Mouse (Mus musculus) limb, embryonic 13.5 days (tissue): ENCODE data around the gene Lrrc73. TPM values are rescaled to one million over a fixed set of nuclear protein-coding genes. Genes with fewer than 3 reads are reported as not detected.

ENCODE experiments used
- ATAC-seq: fragments of 200-750 bp; cut with Nextera tagmentation; 2 replicates; pipeline ENCODE4 v1.8.0; 2017; ENCODE audit warnings: low read depth, moderate number of reproducible peaks, moderate TSS enrichment; ENCODE audit not compliant: low FRiP score
- H3K27ac ChIP-seq: fragments of 300-500 bp; sonication (generic); 2 replicates; pipeline ENCODE4 v1.5.1; 2015; ENCODE audit warnings: inconsistent platforms, mild to moderate bottlenecking, moderate library complexity
- H3K27me3 ChIP-seq: fragments of 300-500 bp; sonication (generic); 2 replicates; pipeline ENCODE4 v1.6.1; 2015; ENCODE audit warnings: mild to moderate bottlenecking, inconsistent platforms
- H3K36me3 ChIP-seq: fragments of 300-500 bp; sonication (generic); 2 replicates; pipeline ENCODE4 v1.6.1; 2015; ENCODE audit warnings: inconsistent platforms, mild to moderate bottlenecking, moderate library complexity
- H3K4me1 ChIP-seq: fragments of 300-500 bp; sonication (generic); 2 replicates; pipeline ENCODE4 v1.6.1; 2015; ENCODE audit warnings: inconsistent platforms
- H3K4me2 ChIP-seq: fragments of 300-500 bp; sonication (generic); replicated peaks from 2 replicates; pipeline ENCODE4 v1.6.1; 2015; ENCODE audit warnings: inconsistent platforms, mild to moderate bottlenecking, moderate library complexity
- H3K4me3 ChIP-seq: fragments of 300-500 bp; sonication (generic); 2 replicates; pipeline ENCODE4 v1.5.1; 2015; ENCODE audit warnings: moderate library complexity, mild to moderate bottlenecking, inconsistent platforms
- H3K9ac ChIP-seq: fragments of 300-500 bp; sonication (generic); 2 replicates; pipeline ENCODE4 v1.6.1; 2015; ENCODE audit warnings: mild to moderate bottlenecking, inconsistent platforms
- H3K9me3 ChIP-seq: fragments of 300-500 bp; sonication (generic); 2 replicates; pipeline ENCODE4 v1.6.1; 2016; ENCODE audit warnings: inconsistent platforms
- WGBS: fragments of 180-500 bp; shearing (Covaris S2); methylation state at CpG from one replicate; pipeline ENCODE4 v1.1.7; 2015; 5-methylcytosine and 5-hydroxymethylcytosine counted together
- polyA plus RNA-seq: library from polyadenylated mRNA; unstranded; fragments of >200 nt; fragmentation: Nextera tagmentation; extraction: Ambion mirVana; gene quantifications from 2 replicates; pipeline ENCODE4 v1.2.1, GENCODE M21; 2015

Gene Lrrc73
- polyA plus RNA-seq, result 0.69 and 1.4 TPM in 2 replicates

DNA sequence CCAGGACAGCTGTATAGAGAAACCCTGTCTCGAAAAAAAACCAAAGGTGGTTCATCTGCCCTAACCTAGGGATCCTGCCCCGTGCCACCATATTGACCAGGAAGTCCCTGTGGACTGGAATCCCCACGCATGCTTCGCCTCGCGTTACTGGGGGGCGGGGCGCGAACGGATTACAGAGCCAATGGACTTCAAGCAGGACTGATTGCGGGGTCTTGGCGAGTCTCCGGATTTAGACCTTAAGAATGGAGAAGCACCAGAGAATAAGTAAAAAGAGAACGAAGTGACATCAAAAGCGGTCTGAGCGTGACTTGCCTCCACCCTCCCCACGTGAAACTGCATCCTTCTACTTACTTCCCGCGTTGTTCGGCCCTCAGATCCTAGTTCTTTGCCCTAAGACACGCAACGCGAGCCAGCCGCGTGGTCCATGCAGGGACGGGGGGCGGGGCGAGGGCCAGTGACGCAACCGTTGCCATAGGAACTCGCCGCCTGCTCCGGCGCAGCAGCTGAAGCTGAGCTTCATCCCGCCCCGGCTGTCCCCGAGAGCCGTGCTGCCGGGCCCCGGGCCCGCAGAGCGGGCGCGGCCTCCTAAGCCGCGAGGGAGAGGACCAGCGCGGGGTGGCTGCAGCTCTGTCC is at the start of gene Lrrc73:
TSS of gene Lrrc73 (plus strand) at position 80 of the 633 bp plus-strand sequence.
- Histone ChIP-seq H3K4me1 (peaks cover 24% of the 10 kb centered on the region), H3K4me2 (peak within 1 kb of the TSS; percentile 100), H3K9ac (peak within 1 kb of the TSS; percentile 69), H3K36me3 (peaks cover 61% of the 10 kb centered on the region), H3K4me3 (peak within 1 kb of the TSS; percentile 74), H3K27me3 (peaks cover 31% of the 10 kb centered on the region), H3K27ac (no peak within 1 kb of the TSS), H3K9me3 (no peaks in the 10 kb centered on the region)
- peak; percentile 91 for ATAC-seq
- 2% methylated on average over 46 of the region's 48 CpGs for WGBS

- H3K4me1 ChIP-seq, result peaks cover 16% of the 10 kb centered on the region
- no peak for ATAC-seq
- H3K9me3 ChIP-seq, result no peaks in the 10 kb centered on the region
- H3K36me3 ChIP-seq, result peaks cover 68% of the 10 kb centered on the region
- H3K27ac ChIP-seq, result no peak overlapping the region
- no peak overlapping the region for H3K4me2 ChIP-seq
- no peak overlapping the region for H3K4me3 ChIP-seq
- H3K27me3 ChIP-seq, result no peaks in the 10 kb centered on the region
- H3K9ac ChIP-seq, result no peak overlapping the region
Observed at GRCm38 (mm10) chr17:46206676-46207075, 46.7 kb upstream of the Lrrc73 start.

DNA sequence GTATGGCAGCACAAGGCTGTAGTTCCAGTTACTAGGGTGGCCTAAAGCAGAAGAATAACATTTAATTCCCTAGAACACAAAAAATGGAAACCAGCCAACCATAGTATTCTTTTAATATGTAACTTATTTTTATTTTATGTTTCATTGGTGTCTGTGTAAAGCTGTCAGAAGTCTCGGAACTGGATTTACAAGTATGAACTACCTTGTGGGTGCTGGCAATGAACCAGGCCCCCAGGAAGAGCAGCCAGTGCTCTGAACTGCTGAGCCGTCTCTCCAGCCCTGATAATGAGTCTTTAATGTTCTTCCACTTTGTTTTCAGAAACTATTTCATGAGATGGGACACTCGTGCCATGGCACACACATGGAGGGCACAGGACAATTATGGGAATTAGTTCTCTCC is 42.8 kb upstream of the Lrrc73 start:
- H3K9ac ChIP-seq, result no peak overlapping the region
- 93% methylated on average over 3 of the region's 3 CpGs for WGBS
- H3K4me1 ChIP-seq, result no peaks in the 10 kb centered on the region
- H3K27me3 ChIP-seq, result no peaks in the 10 kb centered on the region
- no peak overlapping the region for H3K4me2 ChIP-seq
- no peaks in the 10 kb centered on the region for H3K9me3 ChIP-seq
- H3K4me3 ChIP-seq, result no peak overlapping the region
- no peak overlapping the region for H3K27ac ChIP-seq
- H3K36me3 ChIP-seq, result peaks cover 95% of the 10 kb centered on the region
- no peak for ATAC-seq

DNA sequence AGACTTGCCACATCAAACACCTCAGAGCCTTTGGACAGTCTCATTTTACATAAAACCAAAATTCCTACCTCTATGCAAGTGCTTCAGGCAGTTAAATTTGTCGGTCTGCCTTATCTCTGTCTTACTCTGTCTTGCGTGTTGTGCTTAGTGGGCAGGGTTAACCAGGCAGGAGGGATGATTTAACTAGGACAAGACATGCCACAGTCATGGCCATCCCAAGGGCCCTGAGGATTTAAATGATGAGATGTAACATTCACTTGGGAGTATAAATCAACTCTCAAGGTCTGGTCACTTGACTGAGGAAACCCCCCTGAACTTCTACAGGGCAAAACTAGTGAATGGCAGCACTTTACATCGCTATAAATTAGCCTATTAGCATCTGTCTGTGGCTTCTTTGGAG is 31.7 kb upstream of the Lrrc73 start:
- no peak overlapping the region for H3K4me2 ChIP-seq
- 89% methylated on average over 3 of the region's 3 CpGs for WGBS
- no peak overlapping the region for H3K4me3 ChIP-seq
- no peak overlapping the region for H3K27ac ChIP-seq
- H3K9me3 ChIP-seq, result no peaks in the 10 kb centered on the region
- peaks cover 100% of the 10 kb centered on the region for H3K36me3 ChIP-seq
- ATAC-seq, result no peak
- H3K4me1 ChIP-seq, result no peaks in the 10 kb centered on the region
- no peak overlapping the region for H3K9ac ChIP-seq
- no peaks in the 10 kb centered on the region for H3K27me3 ChIP-seq

GRCm38 (mm10) chr17:46227576-46227975 is 25.8 kb upstream of the Lrrc73 start:
- Histone ChIP-seq H3K4me3 (no peak overlapping the region), H3K9ac (no peak overlapping the region), H3K9me3 (no peaks in the 10 kb centered on the region), H3K27me3 (no peaks in the 10 kb centered on the region), H3K4me1 (no peaks in the 10 kb centered on the region), H3K36me3 (peaks cover 99% of the 10 kb centered on the region), H3K4me2 (no peak overlapping the region), H3K27ac (no peak overlapping the region)
- 45% methylated on average over 7 of the region's 7 CpGs for WGBS
- no peak for ATAC-seq

- peaks cover 90% of the 10 kb centered on the region for H3K36me3 ChIP-seq
- no peak overlapping the region for H3K4me2 ChIP-seq
- H3K4me3 ChIP-seq, result no peak overlapping the region
- H3K27me3 ChIP-seq, result no peaks in the 10 kb centered on the region
- no peak overlapping the region for H3K27ac ChIP-seq
- no peaks in the 10 kb centered on the region for H3K9me3 ChIP-seq
- no peak for ATAC-seq
- H3K9ac ChIP-seq, result no peak overlapping the region
- WGBS, result 77% methylated on average over 1 of the region's 1 CpGs
- no peaks in the 10 kb centered on the region for H3K4me1 ChIP-seq
Observed at GRCm38 (mm10) chr17:46236067-46236466, 17.3 kb upstream of the Lrrc73 start.

GRCm38 (mm10) chr17:46237079-46237478 is 16.3 kb upstream of the Lrrc73 start:
- no peak for ATAC-seq
- no peaks in the 10 kb centered on the region for H3K9me3 ChIP-seq
- H3K27me3 ChIP-seq, result no peaks in the 10 kb centered on the region
- no peak overlapping the region for H3K4me2 ChIP-seq
- WGBS, result 89% methylated on average over 6 of the region's 6 CpGs
- H3K9ac ChIP-seq, result no peak overlapping the region
- peaks cover 91% of the 10 kb centered on the region for H3K36me3 ChIP-seq
- no peaks in the 10 kb centered on the region for H3K4me1 ChIP-seq
- no peak overlapping the region for H3K4me3 ChIP-seq
- no peak overlapping the region for H3K27ac ChIP-seq

DNA sequence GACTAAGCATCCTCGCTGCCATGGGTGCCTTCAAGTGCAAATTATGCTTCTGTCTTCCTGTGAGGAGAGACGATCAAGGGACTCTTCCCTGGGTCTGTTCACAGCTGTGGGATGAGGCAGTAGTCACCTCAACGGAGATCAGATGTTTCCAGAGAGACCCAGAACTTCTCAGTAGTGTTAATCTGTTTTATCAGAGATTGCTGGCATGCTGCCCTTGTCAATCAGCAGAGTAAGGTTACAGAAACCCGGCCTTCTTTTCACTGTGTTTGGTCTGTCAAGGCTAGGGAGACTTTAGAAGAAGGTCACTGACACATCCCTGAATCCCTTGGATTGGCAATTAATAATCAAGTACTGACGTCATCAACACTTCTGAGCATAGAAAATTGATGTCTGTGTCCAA is 15.9 kb upstream of the Lrrc73 start:
- ATAC-seq, result no peak
- Histone ChIP-seq H3K4me2 (no peak overlapping the region), H3K36me3 (peaks cover 91% of the 10 kb centered on the region), H3K27ac (no peak overlapping the region), H3K4me3 (no peak overlapping the region), H3K27me3 (no peaks in the 10 kb centered on the region), H3K4me1 (no peaks in the 10 kb centered on the region), H3K9ac (no peak overlapping the region), H3K9me3 (no peaks in the 10 kb centered on the region)
- 83% methylated on average over 5 of the region's 5 CpGs for WGBS

- Histone ChIP-seq H3K27ac (no peak overlapping the region), H3K9me3 (no peaks in the 10 kb centered on the region), H3K4me1 (no peaks in the 10 kb centered on the region), H3K4me2 (no peak overlapping the region), H3K36me3 (peaks cover 92% of the 10 kb centered on the region), H3K9ac (no peak overlapping the region), H3K27me3 (no peaks in the 10 kb centered on the region), H3K4me3 (no peak overlapping the region)
- 94% methylated on average over 15 of the region's 15 CpGs for WGBS
- no peak for ATAC-seq
Observed at GRCm38 (mm10) chr17:46239516-46240114, 13.7 kb upstream of the Lrrc73 start.

- no peaks in the 10 kb centered on the region for H3K27me3 ChIP-seq
- no peak for ATAC-seq
- H3K4me3 ChIP-seq, result no peak overlapping the region
- H3K9me3 ChIP-seq, result no peaks in the 10 kb centered on the region
- H3K4me1 ChIP-seq, result peaks cover under 1% of the 10 kb centered on the region
- H3K4me2 ChIP-seq, result no peak overlapping the region
- peaks cover 97% of the 10 kb centered on the region for H3K36me3 ChIP-seq
- 67% methylated on average over 11 of the region's 11 CpGs for whole genome bisulfite sequencing
- no peak overlapping the region for H3K9ac ChIP-seq
- no peak overlapping the region for H3K27ac ChIP-seq
Observed at GRCm38 (mm10) chr17:46241471-46241870, 11.9 kb upstream of the Lrrc73 start.

- Histone ChIP-seq H3K36me3 (peaks cover 89% of the 10 kb centered on the region), H3K9ac (no peak overlapping the region), H3K4me1 (peaks cover 8% of the 10 kb centered on the region), H3K9me3 (no peaks in the 10 kb centered on the region), H3K27ac (no peak overlapping the region), H3K4me2 (no peak overlapping the region), H3K4me3 (no peak overlapping the region), H3K27me3 (no peaks in the 10 kb centered on the region)
- WGBS, result 86% methylated on average over 13 of the region's 13 CpGs
- no peak for ATAC-seq
Observed at GRCm38 (mm10) chr17:46242274-46242673, 11.1 kb upstream of the Lrrc73 start.

GRCm38 (mm10) chr17:46242993-46243392 is 10.3 kb upstream of the Lrrc73 start:
- ATAC-seq, result no peak
- Histone ChIP-seq H3K27ac (no peak overlapping the region), H3K4me1 (peaks cover 8% of the 10 kb centered on the region), H3K4me3 (no peak overlapping the region), H3K9ac (no peak overlapping the region), H3K9me3 (no peaks in the 10 kb centered on the region), H3K27me3 (no peaks in the 10 kb centered on the region), H3K36me3 (peaks cover 82% of the 10 kb centered on the region), H3K4me2 (no peak overlapping the region)
- 87% methylated on average over 4 of the region's 4 CpGs for WGBS

DNA sequence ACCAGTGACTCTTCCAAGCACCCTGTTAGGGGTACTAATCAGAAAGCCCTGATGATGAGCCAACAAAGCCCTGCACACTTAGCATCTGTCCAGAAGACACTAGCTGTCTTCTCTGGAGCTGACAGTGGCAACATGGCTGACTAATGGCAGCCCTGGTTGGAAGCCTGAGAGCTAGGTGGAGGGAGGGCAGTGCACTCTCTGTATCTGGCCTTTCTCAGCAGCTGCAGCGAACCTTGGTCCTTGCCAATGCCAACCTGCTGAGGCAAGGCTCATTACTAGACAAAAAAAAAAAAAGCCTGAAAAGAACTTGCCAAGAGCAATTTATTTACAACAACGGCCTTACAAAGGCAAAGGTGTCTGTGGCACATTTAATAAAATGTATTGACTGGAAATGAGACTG is 9.7 kb upstream of the Lrrc73 start:
- no peak for ATAC-seq
- H3K4me2 ChIP-seq, result no peak overlapping the region
- peaks cover 76% of the 10 kb centered on the region for H3K36me3 ChIP-seq
- H3K4me3 ChIP-seq, result no peak overlapping the region
- 74% methylated on average over 2 of the region's 2 CpGs for WGBS
- H3K9me3 ChIP-seq, result no peaks in the 10 kb centered on the region
- peaks cover 10% of the 10 kb centered on the region for H3K4me1 ChIP-seq
- H3K27me3 ChIP-seq, result no peaks in the 10 kb centered on the region
- H3K9ac ChIP-seq, result no peak overlapping the region
- H3K27ac ChIP-seq, result no peak overlapping the region
